ENCODE assay signal across 29 mouse cellular contexts in genomic region chr9:122455301-122455700, GRCm38 (mm10).
DNase-seq lines count a peak whose midpoint lies in the region; ATAC-seq and TF ChIP-seq lines count a peak whose summit lies in the region.
"Had no signal": no experiment of that assay in that cellular context is flagged by ENCODE, and none has a peak within 500 bp of the region (broad histone marks: within the 10 kb centered on the region; RNA-seq: fewer than 3 reads in every experiment).

No protein-coding gene starts in this region.

- no peaks in the 10 kb centered on the region for H3K27me3 ChIP-seq in liver, embryonic 11.5 days (replicated peaks; ENCODE audit: control insufficient read depth, insufficient read depth, low read length)
- no peaks in the 10 kb centered on the region for H3K27me3 ChIP-seq in midbrain, embryonic 16.5 days (ENCODE audit: control insufficient read depth, insufficient read depth, low read depth, low read length)
- H3K27me3 ChIP-seq: CH12.LX; heart, embryonic 15.5 days; hindbrain, embryonic 13.5 days; neural tube, embryonic 12.5 days had no signal

- no peaks in the 10 kb centered on the region for H3K9me3 ChIP-seq in liver, embryonic 11.5 days (ENCODE audit: control insufficient read depth, low read length)
- H3K9me3 ChIP-seq in midbrain, embryonic 16.5 days (replicated peaks; ENCODE audit: control insufficient read depth, low read length, poor library complexity, severe bottlenecking): no peaks in the 10 kb centered on the region
- H3K9me3 ChIP-seq: G1E; heart, embryonic 15.5 days; hindbrain, embryonic 13.5 days; limb, embryonic 10.5 days; neural tube, embryonic 12.5 days had no signal

- no peak for TF ChIP-seq CTCF in left cerebral cortex, adult 2 months (IDR thresholded peaks at IDR 0.05)

- peak overlapping the region; percentile 55 for H3K27ac ChIP-seq in left cerebral cortex, adult 2 months
- no peak overlapping the region for H3K27ac ChIP-seq in liver, embryonic 11.5 days (ENCODE audit: low read depth, low read length)
- H3K27ac ChIP-seq in midbrain, embryonic 16.5 days (ENCODE audit: low read length): no peak overlapping the region
- H3K27ac ChIP-seq: heart, embryonic 15.5 days; hindbrain, embryonic 13.5 days; layer of hippocampus, adult 2 months; limb, embryonic 10.5 days; neural tube, embryonic 12.5 days had no signal

- intact Hi-C loops in left cerebral cortex, adult 2 months (cut with DNase I): loop anchor here (5.0 kb wide), 2 partner anchors 33 to 117 kb away; no protein-coding TSS in a partner anchor
- intact Hi-C loops in left cerebral cortex, postnatal 4 days (cut with DNase I): no loop called here
- intact Hi-C loops in left cerebral cortex, postnatal 25 days (cut with DNase I): no loop called here

- no peak overlapping the region for H3K4me2 ChIP-seq in liver, embryonic 11.5 days
- no peak overlapping the region for H3K4me2 ChIP-seq in midbrain, embryonic 16.5 days (ENCODE audit: low read length)
- H3K4me2 ChIP-seq: heart, embryonic 15.5 days; hindbrain, embryonic 13.5 days; neural tube, embryonic 12.5 days had no signal

- H3K4me1 ChIP-seq in liver, embryonic 11.5 days (replicated peaks; ENCODE audit: control insufficient read depth, insufficient read depth, low read length): no peaks in the 10 kb centered on the region
- no peaks in the 10 kb centered on the region for H3K4me1 ChIP-seq in midbrain, embryonic 16.5 days (ENCODE audit: control insufficient read depth, insufficient read depth, low read length)
- H3K4me1 ChIP-seq: heart, embryonic 15.5 days; hindbrain, embryonic 13.5 days; limb, embryonic 10.5 days; neural tube, embryonic 12.5 days had no signal

- 72% methylated on average over 8 of the region's 8 CpGs for WGBS in liver, embryonic 11.5 days
- WGBS in midbrain, embryonic 16.5 days: 79% methylated on average over 8 of the region's 8 CpGs

- no peaks in the 10 kb centered on the region for H3K36me3 ChIP-seq in liver, embryonic 11.5 days (ENCODE audit: control insufficient read depth, insufficient read depth, low read length)
- no peaks in the 10 kb centered on the region for H3K36me3 ChIP-seq in midbrain, embryonic 16.5 days (ENCODE audit: control insufficient read depth, insufficient read depth, low read length)
- H3K36me3 ChIP-seq: G1E; heart, embryonic 15.5 days; hindbrain, embryonic 13.5 days; limb, embryonic 10.5 days; neural tube, embryonic 12.5 days had no signal

- peak; percentile 23 to 32 for DNase-seq in left cerebral cortex, adult 2 months (ENCODE audit: extremely low spot score in 1 of 2, low spot score in 2 of 2)
- no peak for DNase-seq in left cerebral cortex, postnatal 4 days
- peak; percentile 40 to 82 for DNase-seq in left cerebral cortex, postnatal 25 days (ENCODE audit: low spot score in 2 of 2)
- DNase-seq in right cerebral cortex, postnatal 36 days (ENCODE audit: low spot score in 2 of 2): peak; percentile 36 to 43
- no peak for DNase-seq in liver, embryonic 11.5 days (ENCODE audit: low spot score)
- no peak for DNase-seq in ovary, adult 18-20 months (ENCODE audit: low spot score)
- DNase-seq: adrenal gland, adult 8-10 months; B cell, adult 2 months; cerebellum, adult 18-20 months; cerebellum, postnatal 25 days; embryo, embryonic 11 days; heart, postnatal 36 days; kidney, adult 2 months; kidney, postnatal 14 days; liver; lung, postnatal 4 days; midbrain, embryonic 14.5 days; thymus, postnatal 14 days had no signal

- no peak overlapping the region for H3K9ac ChIP-seq in liver, embryonic 11.5 days (ENCODE audit: low read depth, low read length)
- H3K9ac ChIP-seq in midbrain, embryonic 16.5 days (ENCODE audit: low read depth, low read length): no peak overlapping the region
- H3K9ac ChIP-seq: heart, embryonic 15.5 days; hindbrain, embryonic 13.5 days; neural tube, embryonic 12.5 days had no signal

- no peak overlapping the region for H3K4me3 ChIP-seq in left cerebral cortex, adult 2 months
- H3K4me3 ChIP-seq in liver, embryonic 11.5 days (ENCODE audit: low read depth, low read length): no peak overlapping the region
- H3K4me3 ChIP-seq in midbrain, embryonic 16.5 days (ENCODE audit: low read depth, low read length): no peak overlapping the region
- H3K4me3 ChIP-seq: heart, embryonic 15.5 days; hindbrain, embryonic 13.5 days; layer of hippocampus, adult 2 months; limb, embryonic 10.5 days; neural tube, embryonic 12.5 days had no signal

- peak; percentile 56 for ATAC-seq in frontal cortex, adult (ENCODE audit: low TSS enrichment)
- no peak for ATAC-seq in liver, embryonic 11.5 days (replicated peaks; ENCODE audit: low FRiP score)
- ATAC-seq in midbrain, embryonic 16.5 days: no peak
- ATAC-seq: activated CD4-positive, CD25-positive, alpha-beta regulatory T cell, adult 4 months; forebrain, embryonic 14.5 days had no signal

Comparison
In these comparisons a context has a peak if more than half of its experiments do, and no peak if none do; other contexts are left out.
1. DNase-seq: peak in left cerebral cortex, adult 2 months (2 of 2), left cerebral cortex, postnatal 25 days (2 of 2) and right cerebral cortex, postnatal 36 days (2 of 2); none in left cerebral cortex, postnatal 4 days (single experiment), liver, embryonic 11.5 days (single experiment) and ovary, adult 18-20 months (single experiment).